Mouse (Mus musculus): Measurements from ENCODE around the gene Gm21985. TPM values are rescaled to one million over a fixed set of nuclear protein-coding genes. Genes with fewer than 3 reads are reported as not detected.
A peak's percentile ranks its signal among the peaks of the same experiment; 100 is the strongest.
"Not testable (repeated sequence)": the region's sequence is repeated elsewhere in the genome, so short reads cannot be mapped to it uniquely, and the experiment has no call there.

Gm21985 gene
- polyA plus RNA-seq, 1 experiment from 2014 or later: not detected

GRCm38 (mm10) chr2:112391346-112392000 is 125.4 kb downstream of the Gm21985 start:
- no peaks in the 10 kb centered on the region for H3K36me3 ChIP-seq (ENCODE audit: control insufficient read depth, insufficient read depth)
- WGBS (ENCODE audit: insufficient replicate concordance): 76% methylated on average over 4 of the region's 4 CpGs
- H3K27me3 ChIP-seq (ENCODE audit: control insufficient read depth, insufficient read depth, low read depth, low read length): no peaks in the 10 kb centered on the region
- peaks cover 4% of the 10 kb centered on the region for H3K4me1 ChIP-seq (ENCODE audit: control insufficient read depth, low read depth, low read length)
- no peak overlapping the region for H3K4me2 ChIP-seq (ENCODE audit: low read depth, low read length)
- H3K9ac ChIP-seq (ENCODE audit: low read depth, low read length): no peak overlapping the region
- ATAC-seq (ENCODE audit: low read depth): peak; percentile 30; the same call in 1 of the 2 replicates
- no peak overlapping the region for H3K4me3 ChIP-seq (ENCODE audit: low read depth, low read length)
- no peaks in the 10 kb centered on the region for H3K9me3 ChIP-seq (replicated peaks; ENCODE audit: control insufficient read depth, low read length)
- no peak overlapping the region for H3K27ac ChIP-seq (ENCODE audit: low read length)

GRCm38 (mm10) chr2:112392689-112393088 is 126.6 kb downstream of the Gm21985 start:
- Histone ChIP-seq H3K4me3 (ENCODE audit: low read depth, low read length) (no peak overlapping the region), H3K36me3 (ENCODE audit: control insufficient read depth, insufficient read depth) (no peaks in the 10 kb centered on the region), H3K9me3 (replicated peaks; ENCODE audit: control insufficient read depth, low read length) (no peaks in the 10 kb centered on the region), H3K27ac (ENCODE audit: low read length) (no peak overlapping the region), H3K4me1 (ENCODE audit: control insufficient read depth, low read depth, low read length) (peaks cover 7% of the 10 kb centered on the region), H3K9ac (ENCODE audit: low read depth, low read length) (no peak overlapping the region), H3K4me2 (ENCODE audit: low read depth, low read length) (no peak overlapping the region), H3K27me3 (ENCODE audit: control insufficient read depth, insufficient read depth, low read depth, low read length) (no peaks in the 10 kb centered on the region)
- ATAC-seq (ENCODE audit: low read depth): no peak
- WGBS (ENCODE audit: insufficient replicate concordance): 34% methylated on average over 1 of the region's 1 CpGs

GRCm38 (mm10) chr2:112393958-112394357 is 127.8 kb downstream of the Gm21985 start:
- Histone ChIP-seq H3K4me1 (ENCODE audit: control insufficient read depth, low read depth, low read length) (peaks cover 7% of the 10 kb centered on the region), H3K27ac (ENCODE audit: low read length) (no peak overlapping the region), H3K36me3 (ENCODE audit: control insufficient read depth, insufficient read depth) (no peaks in the 10 kb centered on the region), H3K9me3 (replicated peaks; ENCODE audit: control insufficient read depth, low read length) (no peaks in the 10 kb centered on the region), H3K27me3 (ENCODE audit: control insufficient read depth, insufficient read depth, low read depth, low read length) (no peaks in the 10 kb centered on the region), H3K4me3 (ENCODE audit: low read depth, low read length) (no peak overlapping the region), H3K4me2 (ENCODE audit: low read depth, low read length) (no peak overlapping the region), H3K9ac (ENCODE audit: low read depth, low read length) (no peak overlapping the region)
- ATAC-seq (ENCODE audit: low read depth): no peak

- no peak; the same call in 1 of the 2 replicates for ATAC-seq (ENCODE audit: low read depth)
- no peak overlapping the region for H3K4me3 ChIP-seq (ENCODE audit: low read depth, low read length)
- 13% methylated on average over 1 of the region's 1 CpGs for WGBS (ENCODE audit: insufficient replicate concordance)
- H3K9ac ChIP-seq (ENCODE audit: low read depth, low read length): no peak overlapping the region
- H3K27ac ChIP-seq (ENCODE audit: low read length): no peak overlapping the region
- no peaks in the 10 kb centered on the region for H3K27me3 ChIP-seq (ENCODE audit: control insufficient read depth, insufficient read depth, low read depth, low read length)
- no peaks in the 10 kb centered on the region for H3K9me3 ChIP-seq (replicated peaks; ENCODE audit: control insufficient read depth, low read length)
- H3K4me1 ChIP-seq (ENCODE audit: control insufficient read depth, low read depth, low read length): peaks cover 7% of the 10 kb centered on the region
- H3K36me3 ChIP-seq (ENCODE audit: control insufficient read depth, insufficient read depth): no peaks in the 10 kb centered on the region
- H3K4me2 ChIP-seq (ENCODE audit: low read depth, low read length): no peak overlapping the region
These were observed 130.5 kb downstream of the Gm21985 start for GRCm38 (mm10) chr2:112396649-112397048.

- Histone ChIP-seq H3K9ac (ENCODE audit: low read depth, low read length) (no peak overlapping the region), H3K9me3 (replicated peaks; ENCODE audit: control insufficient read depth, low read length) (no peaks in the 10 kb centered on the region), H3K4me3 (ENCODE audit: low read depth, low read length) (no peak overlapping the region), H3K4me1 (ENCODE audit: control insufficient read depth, low read depth, low read length) (no peaks in the 10 kb centered on the region), H3K4me2 (ENCODE audit: low read depth, low read length) (no peak overlapping the region), H3K36me3 (ENCODE audit: control insufficient read depth, insufficient read depth) (peaks cover 8% of the 10 kb centered on the region), H3K27ac (ENCODE audit: low read length) (no peak overlapping the region), H3K27me3 (ENCODE audit: control insufficient read depth, insufficient read depth, low read depth, low read length) (no peaks in the 10 kb centered on the region)
- 84% methylated on average over 3 of the region's 3 CpGs for WGBS (ENCODE audit: insufficient replicate concordance)
- no peak for ATAC-seq (ENCODE audit: low read depth)
These were observed 140.9 kb downstream of the Gm21985 start for GRCm38 (mm10) chr2:112407030-112407429.

- no peaks in the 10 kb centered on the region for H3K4me1 ChIP-seq (ENCODE audit: control insufficient read depth, low read depth, low read length)
- H3K4me2 ChIP-seq (ENCODE audit: low read depth, low read length): no peak overlapping the region
- no peak overlapping the region for H3K27ac ChIP-seq (ENCODE audit: low read length)
- no peak for ATAC-seq (ENCODE audit: low read depth)
- H3K9me3 ChIP-seq (replicated peaks; ENCODE audit: control insufficient read depth, low read length): no peaks in the 10 kb centered on the region
- H3K27me3 ChIP-seq (ENCODE audit: control insufficient read depth, insufficient read depth, low read depth, low read length): no peaks in the 10 kb centered on the region
- 26% methylated on average over 3 of the region's 3 CpGs for WGBS (ENCODE audit: insufficient replicate concordance)
- no peak overlapping the region for H3K9ac ChIP-seq (ENCODE audit: low read depth, low read length)
- H3K36me3 ChIP-seq (ENCODE audit: control insufficient read depth, insufficient read depth): no peaks in the 10 kb centered on the region
- H3K4me3 ChIP-seq (ENCODE audit: low read depth, low read length): no peak overlapping the region
These were observed 159.2 kb downstream of the Gm21985 start for GRCm38 (mm10) chr2:112425308-112425707.

GRCm38 (mm10) chr2:112428534-112428933 is 162.4 kb downstream of the Gm21985 start:
- 58% methylated on average over 3 of the region's 3 CpGs for WGBS (ENCODE audit: insufficient replicate concordance)
- H3K27ac ChIP-seq (ENCODE audit: low read length); H3K4me2 ChIP-seq (ENCODE audit: low read depth, low read length); H3K4me1 ChIP-seq (ENCODE audit: control insufficient read depth, low read depth, low read length); H3K4me3 ChIP-seq (ENCODE audit: low read depth, low read length); H3K9ac ChIP-seq (ENCODE audit: low read depth, low read length); H3K36me3 ChIP-seq (ENCODE audit: control insufficient read depth, insufficient read depth); H3K27me3 ChIP-seq (ENCODE audit: control insufficient read depth, insufficient read depth, low read depth, low read length); H3K9me3 ChIP-seq (replicated peaks; ENCODE audit: control insufficient read depth, low read length); ATAC-seq (ENCODE audit: low read depth): not testable (repeated sequence)

- Histone ChIP-seq H3K4me1 (ENCODE audit: control insufficient read depth, low read depth, low read length) (no peaks in the 10 kb centered on the region; the same call in 1 of the 2 replicates), H3K36me3 (ENCODE audit: control insufficient read depth, insufficient read depth) (no peaks in the 10 kb centered on the region), H3K9me3 (replicated peaks; ENCODE audit: control insufficient read depth, low read length) (no peaks in the 10 kb centered on the region), H3K4me2 (ENCODE audit: low read depth, low read length) (no peak overlapping the region), H3K4me3 (ENCODE audit: low read depth, low read length) (no peak overlapping the region), H3K9ac (ENCODE audit: low read depth, low read length) (no peak overlapping the region), H3K27me3 (ENCODE audit: control insufficient read depth, insufficient read depth, low read depth, low read length) (no peaks in the 10 kb centered on the region), H3K27ac (ENCODE audit: low read length) (no peak overlapping the region)
- 67% methylated on average over 4 of the region's 4 CpGs for WGBS (ENCODE audit: insufficient replicate concordance)
- ATAC-seq (ENCODE audit: low read depth): no peak
These were observed 163.6 kb downstream of the Gm21985 start for GRCm38 (mm10) chr2:112429665-112430064.

- H3K27me3 ChIP-seq (ENCODE audit: control insufficient read depth, insufficient read depth, low read depth, low read length): no peaks in the 10 kb centered on the region
- no peak overlapping the region for H3K27ac ChIP-seq (ENCODE audit: low read length)
- no peak for ATAC-seq (ENCODE audit: low read depth)
- no peak overlapping the region for H3K4me3 ChIP-seq (ENCODE audit: low read depth, low read length)
- no peaks in the 10 kb centered on the region for H3K36me3 ChIP-seq (ENCODE audit: control insufficient read depth, insufficient read depth)
- no peak overlapping the region for H3K4me2 ChIP-seq (ENCODE audit: low read depth, low read length)
- no peak overlapping the region for H3K9ac ChIP-seq (ENCODE audit: low read depth, low read length)
- H3K9me3 ChIP-seq (replicated peaks; ENCODE audit: control insufficient read depth, low read length): no peaks in the 10 kb centered on the region
- WGBS (ENCODE audit: insufficient replicate concordance): 46% methylated on average over 5 of the region's 5 CpGs
- H3K4me1 ChIP-seq (ENCODE audit: control insufficient read depth, low read depth, low read length): no peaks in the 10 kb centered on the region; the same call in 1 of the 2 replicates
These were observed 164.3 kb downstream of the Gm21985 start for GRCm38 (mm10) chr2:112430403-112430802.

All from liver, embryonic 16.5 days (tissue).